Mouse (Mus musculus): ENCODE measurements around the gene Bahcc1. TPM values are rescaled to one million over a fixed set of nuclear protein-coding genes. Genes with fewer than 3 reads are reported as not detected.
A peak's percentile ranks its signal among the peaks of the same experiment; 100 is the strongest.

Gene Bahcc1
- polyA plus RNA-seq, 2 experiments = 14.0 to 22.9 TPM

GRCm38 (mm10) chr11:120188481-120189441 lies 44.0 kb upstream of the Bahcc1 start:
- WGBS = under 1% methylated on average over 41 of the region's 41 CpGs
- DNase-seq (ENCODE audit: low spot score) = peak; percentile 35

GRCm38 (mm10) chr11:120189459-120190312 lies 43.1 kb upstream of the Bahcc1 start:
- H3K4me2 ChIP-seq (replicated peaks; ENCODE audit: low read depth, low read length, severe bottlenecking) = peak overlapping the region; percentile 95
- H3K27me3 ChIP-seq (ENCODE audit: control insufficient read depth, insufficient read depth, low read length) = no peaks in the 10 kb centered on the region
- H3K4me1 ChIP-seq (ENCODE audit: control insufficient read depth, insufficient read depth, low read length) = peaks cover 34% of the 10 kb centered on the region
- peak overlapping the region; percentile 66 for H3K4me3 ChIP-seq (replicated peaks; ENCODE audit: low read length)
- H3K9ac ChIP-seq (ENCODE audit: low read depth, low read length, severe bottlenecking) = peak overlapping the region; percentile 95
- WGBS = under 1% methylated on average over 55 of the region's 68 CpGs
- H3K9me3 ChIP-seq (ENCODE audit: control insufficient read depth, low read length) = no peaks in the 10 kb centered on the region
- TF ChIP-seq POLR2A (IDR thresholded peaks at IDR 0.05; ENCODE audit: borderline replicate concordance, extremely low read depth, insufficient read depth, insufficient read length) = peak; percentile 72; the same call in 1 of the 2 replicates
- H3K36me3 ChIP-seq (ENCODE audit: control insufficient read depth, insufficient read depth, low read length) = peaks cover 20% of the 10 kb centered on the region
- ATAC-seq (ENCODE audit: low FRiP score, low read depth) = peak; percentile 91
- DNase-seq (ENCODE audit: low spot score) = peak; percentile 99
- peak overlapping the region; percentile 95 for H3K27ac ChIP-seq (replicated peaks; ENCODE audit: low read depth, low read length)

More at GRCm38 (mm10) chr11:120188481-120189441, 44.0 kb upstream of the Bahcc1 start:
- H3K9me3 ChIP-seq (ENCODE audit: control insufficient read depth, low read length) = no peaks in the 10 kb centered on the region
- peak overlapping the region; percentile 95 for H3K27ac ChIP-seq (replicated peaks; ENCODE audit: low read depth, low read length)
- peak overlapping the region; percentile 95 for H3K9ac ChIP-seq (ENCODE audit: low read depth, low read length, severe bottlenecking)
- no peak for ATAC-seq (ENCODE audit: low FRiP score, low read depth)
- H3K36me3 ChIP-seq (ENCODE audit: control insufficient read depth, insufficient read depth, low read length) = peaks cover 23% of the 10 kb centered on the region
- peak overlapping the region; percentile 95 for H3K4me2 ChIP-seq (replicated peaks; ENCODE audit: low read depth, low read length, severe bottlenecking)
- H3K4me3 ChIP-seq (replicated peaks; ENCODE audit: low read length) = peak overlapping the region; percentile 66
- no peaks in the 10 kb centered on the region for H3K27me3 ChIP-seq (ENCODE audit: control insufficient read depth, insufficient read depth, low read length)
- peaks cover 41% of the 10 kb centered on the region for H3K4me1 ChIP-seq (ENCODE audit: control insufficient read depth, insufficient read depth, low read length)
- TF ChIP-seq POLR2A (IDR thresholded peaks at IDR 0.05; ENCODE audit: borderline replicate concordance, extremely low read depth, insufficient read depth, insufficient read length) = no peak

GRCm38 (mm10) chr11:120190526-120191412 lies 42.0 kb upstream of the Bahcc1 start:
- Histone ChIP-seq H3K9ac (ENCODE audit: low read depth, low read length, severe bottlenecking) (peak overlapping the region; percentile 52), H3K9me3 (ENCODE audit: control insufficient read depth, low read length) (no peaks in the 10 kb centered on the region), H3K27ac (replicated peaks; ENCODE audit: low read depth, low read length) (peak overlapping the region; percentile 34; the same call in 1 of the 2 replicates), H3K4me2 (replicated peaks; ENCODE audit: low read depth, low read length, severe bottlenecking) (peak overlapping the region; percentile 95), H3K27me3 (ENCODE audit: control insufficient read depth, insufficient read depth, low read length) (no peaks in the 10 kb centered on the region), H3K4me1 (ENCODE audit: control insufficient read depth, insufficient read depth, low read length) (peaks cover 23% of the 10 kb centered on the region), H3K4me3 (replicated peaks; ENCODE audit: low read length) (peak overlapping the region; percentile 66), H3K36me3 (ENCODE audit: control insufficient read depth, insufficient read depth, low read length) (peaks cover 15% of the 10 kb centered on the region)
- no peak for DNase-seq (ENCODE audit: low spot score)
- 22% methylated on average over 14 of the region's 14 CpGs for WGBS
- TF ChIP-seq POLR2A (IDR thresholded peaks at IDR 0.05; ENCODE audit: borderline replicate concordance, extremely low read depth, insufficient read depth, insufficient read length) = no peak
- ATAC-seq (ENCODE audit: low FRiP score, low read depth) = no peak

- Histone ChIP-seq H3K4me1 (ENCODE audit: control insufficient read depth, insufficient read depth, low read length) (peaks cover 6% of the 10 kb centered on the region; the same call in 1 of the 2 replicates), H3K4me2 (replicated peaks; ENCODE audit: low read depth, low read length, severe bottlenecking) (no peak overlapping the region), H3K36me3 (ENCODE audit: control insufficient read depth, insufficient read depth, low read length) (no peaks in the 10 kb centered on the region), H3K9ac (ENCODE audit: low read depth, low read length, severe bottlenecking) (no peak overlapping the region), H3K4me3 (replicated peaks; ENCODE audit: low read length) (no peak overlapping the region), H3K9me3 (ENCODE audit: control insufficient read depth, low read length) (no peaks in the 10 kb centered on the region), H3K27me3 (ENCODE audit: control insufficient read depth, insufficient read depth, low read length) (no peaks in the 10 kb centered on the region), H3K27ac (replicated peaks; ENCODE audit: low read depth, low read length) (no peak overlapping the region)
- TF ChIP-seq POLR2A (IDR thresholded peaks at IDR 0.05; ENCODE audit: borderline replicate concordance, extremely low read depth, insufficient read depth, insufficient read length) = no peak
- DNase-seq (ENCODE audit: low spot score) = no peak
- ATAC-seq (ENCODE audit: low FRiP score, low read depth) = no peak
- WGBS = 24% methylated on average over 13 of the region's 13 CpGs
Measured at GRCm38 (mm10) chr11:120198831-120199230, 33.9 kb upstream of the Bahcc1 start.
